Mouse (Mus musculus) liver, postnatal 0 days (tissue): ENCODE results near the gene Aggf1.

ENCODE experiments used
- CTCF ChIP-seq: sonication (generic); IDR thresholded peaks from 2 replicates; pipeline ENCODE4 v1.5.1; 2016; ENCODE audit warnings: antibody characterized with exemption, low read depth
- EP300 ChIP-seq: IDR thresholded peaks from 2 replicates; pipeline ENCODE4 v1.6.1; 2016; ENCODE audit warnings: antibody characterized with exemption, low read depth, mild to moderate bottlenecking

DNA sequence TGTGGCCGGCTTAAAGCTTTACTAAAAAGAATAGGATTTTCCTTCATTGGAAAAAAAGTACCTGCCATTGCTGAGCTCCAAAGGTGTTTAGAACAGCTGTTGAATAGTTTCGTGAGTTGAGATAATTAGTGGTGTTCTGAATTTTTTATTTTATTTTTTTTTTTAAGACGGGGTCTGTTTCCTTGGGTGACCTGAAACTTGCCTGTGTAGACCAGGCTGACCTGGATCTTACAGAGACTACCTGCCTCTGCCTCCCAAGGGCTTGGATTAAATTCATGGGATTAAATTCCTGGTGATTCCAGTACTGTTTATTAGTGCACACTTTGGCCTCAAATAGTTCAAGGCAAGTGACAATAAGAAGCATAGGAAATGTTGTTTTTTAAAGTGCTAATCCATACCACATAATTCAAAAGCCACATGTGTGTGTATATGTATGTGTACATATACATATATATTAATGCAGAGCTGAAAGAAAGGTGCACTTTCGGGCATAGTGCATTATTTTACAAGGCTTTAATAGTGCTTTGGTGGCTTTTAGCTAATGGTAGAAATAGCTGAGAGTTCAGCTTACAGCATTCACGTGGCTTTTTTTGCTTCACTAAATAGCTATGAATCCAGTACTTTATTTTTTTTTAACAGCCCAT lies 49.1 kb downstream of the Aggf1 start:
- no peak for TF ChIP-seq CTCF
- no peak for TF ChIP-seq EP300
